Mouse (Mus musculus) Patski (cell line): Measurements from ENCODE around the gene Lingo2. TPM values are rescaled to one million over a fixed set of nuclear protein-coding genes. Genes with fewer than 3 reads are reported as not detected.

Experiments used
- ATAC-seq: fragments of 100-300 bp; one replicate; pipeline ENCODE4 v1.8.0; 2021
- CTCF ChIA-PET: fragments of 350-600 bp; sonication (Branson Sonifier 250); formaldehyde crosslinking; loops from one replicate; lab custom pipeline; 2022; ENCODE audit warnings: inconsistent platforms; lab: Charles Lee
- POLR2A ChIA-PET: fragments of 350-600 bp; sonication (Branson Sonifier 250); formaldehyde crosslinking; loops from one replicate; lab custom pipeline; 2022; ENCODE audit warnings: antibody characterized with exemption, inconsistent platforms; lab: Charles Lee
- DNase-seq: peaks from one replicate; pipeline ENCODE4 v3.0.0-alpha.2; 2011; ENCODE audit warnings: low read depth, low spot score
- H3K27me3 ChIP-seq: fragments of 371-371 bp; one replicate; pipeline ENCODE4 v1.5.1; 2021
- CTCF ChIP-seq: fragments of 100-300 bp; IDR thresholded peaks from one replicate; pipeline ENCODE4 v1.5.1; 2021
- in situ Hi-C: fragments of 300-500 bp; cut with MboI; formaldehyde crosslinking; loops from 3 replicates; pipeline ENCODE4 v1.11.1; 2018; ENCODE audit warnings: low pct_unique_long_range_greater_than_20kb, mixed read lengths
- polyA plus RNA-seq: library from polyadenylated mRNA; unstranded; gene quantifications from one replicate; pipeline ENCODE4 v1.2.3, GENCODE M21; 2021

Lingo2 gene
- polyA plus RNA-seq, 1 experiment from 2014 or later: not detected

DNA sequence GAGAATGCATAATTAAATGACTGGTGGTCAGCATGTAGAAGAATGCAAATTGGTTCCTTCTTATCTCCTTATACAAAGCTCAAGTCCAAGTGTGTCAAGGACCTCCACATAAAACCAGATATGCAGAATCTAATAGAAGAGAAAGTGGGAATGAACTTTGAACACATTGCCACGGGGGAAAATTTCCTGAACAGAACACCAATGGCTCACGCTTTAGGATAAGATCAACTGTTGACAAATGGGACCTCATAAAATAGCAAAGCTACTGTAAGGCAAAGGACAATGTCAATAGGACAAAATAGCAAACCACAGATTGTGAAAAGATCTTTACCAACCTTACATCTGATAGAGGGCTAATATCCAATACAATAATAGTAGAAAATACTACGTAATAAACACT is 1000.3 kb downstream of the Lingo2 start:
- DNase-seq (no peak), ATAC-seq (no peak)
- in situ Hi-C loops: no loop called here
- H3K27me3 ChIP-seq: no peaks in the 10 kb centered on the region
- ChIA-PET POLR2A (no interaction called here), CTCF (no interaction called here)
- no peak for TF ChIP-seq CTCF

GRCm38 (mm10) chr4:35934056-35934661 is 1017.4 kb downstream of the Lingo2 start:
- no peak for DNase-seq
- POLR2A ChIA-PET: no interaction called here
- in situ Hi-C loops: no loop called here
- TF ChIP-seq CTCF: no peak
- H3K27me3 ChIP-seq: no peaks in the 10 kb centered on the region
- CTCF ChIA-PET: no interaction called here
- ATAC-seq: no peak

GRCm38 (mm10) chr4:35927722-35928121 is 1023.8 kb downstream of the Lingo2 start:
- CTCF ChIA-PET: no interaction called here

GRCm38 (mm10) chr4:35917453-35917852 is 1034.1 kb downstream of the Lingo2 start:
- ATAC-seq (no peak), DNase-seq (no peak)
- no peaks in the 10 kb centered on the region for H3K27me3 ChIP-seq
- CTCF ChIA-PET: no interaction called here
- POLR2A ChIA-PET: no interaction called here
- in situ Hi-C loops: no loop called here
- TF ChIP-seq CTCF: no peak

More at GRCm38 (mm10) chr4:35927722-35928121, 1023.8 kb downstream of the Lingo2 start:
- POLR2A ChIA-PET: no interaction called here
- in situ Hi-C loops: no loop called here
- no peak for TF ChIP-seq CTCF
- H3K27me3 ChIP-seq: no peaks in the 10 kb centered on the region
- ATAC-seq (no peak), DNase-seq (no peak)

GRCm38 (mm10) chr4:35897769-35898564 is 1053.6 kb downstream of the Lingo2 start:
- in situ Hi-C loops: no loop called here
- no peaks in the 10 kb centered on the region for H3K27me3 ChIP-seq
- DNase-seq (no peak), ATAC-seq (no peak)
- TF ChIP-seq CTCF: no peak
- POLR2A ChIA-PET: no interaction called here
- CTCF ChIA-PET: no interaction called here

DNA sequence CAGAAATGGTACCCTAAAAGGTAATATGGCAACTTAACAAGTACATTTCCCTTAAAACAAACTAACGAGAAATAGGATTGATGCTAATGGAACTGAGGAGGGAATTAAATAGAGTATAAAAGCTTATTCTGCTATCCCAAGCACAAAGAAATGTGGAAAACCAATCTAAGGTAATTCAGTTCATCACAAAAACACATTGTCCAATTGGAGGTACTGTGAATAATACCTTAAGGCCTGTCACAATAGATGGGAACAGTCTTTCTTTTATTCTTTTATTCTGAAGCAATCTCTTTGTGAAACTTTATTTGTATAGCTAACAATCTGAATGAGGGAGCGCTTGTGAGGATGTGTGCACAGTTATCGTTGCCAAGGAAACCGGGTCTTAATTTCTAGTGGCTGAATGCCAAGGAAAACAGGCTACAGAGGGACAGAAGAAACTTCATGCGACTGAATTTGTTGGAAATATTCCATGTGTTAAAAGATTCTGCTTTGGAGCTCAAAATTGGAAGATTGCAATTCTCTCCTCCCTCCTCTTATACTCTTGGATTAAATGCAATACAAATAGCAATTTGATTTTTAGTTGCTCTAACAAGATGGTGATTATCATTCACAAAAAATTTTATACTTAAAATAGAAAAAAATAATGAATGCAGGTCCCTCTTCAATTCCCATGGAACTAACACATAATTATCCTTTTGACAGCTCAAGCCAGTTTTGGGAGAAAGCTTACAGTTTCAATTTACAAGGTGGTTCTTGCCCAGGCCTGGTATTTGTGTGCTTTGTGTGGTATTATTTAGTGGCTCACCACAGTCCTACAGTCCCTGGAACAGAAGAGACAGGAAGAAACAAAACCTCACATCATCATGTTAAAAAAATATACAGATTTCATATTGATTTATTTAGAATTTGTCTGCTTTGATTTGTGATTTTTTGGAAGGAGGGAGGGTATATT is 1065.7 kb downstream of the Lingo2 start:
- DNase-seq (no peak), ATAC-seq (no peak)
- POLR2A ChIA-PET: no interaction called here

DNA sequence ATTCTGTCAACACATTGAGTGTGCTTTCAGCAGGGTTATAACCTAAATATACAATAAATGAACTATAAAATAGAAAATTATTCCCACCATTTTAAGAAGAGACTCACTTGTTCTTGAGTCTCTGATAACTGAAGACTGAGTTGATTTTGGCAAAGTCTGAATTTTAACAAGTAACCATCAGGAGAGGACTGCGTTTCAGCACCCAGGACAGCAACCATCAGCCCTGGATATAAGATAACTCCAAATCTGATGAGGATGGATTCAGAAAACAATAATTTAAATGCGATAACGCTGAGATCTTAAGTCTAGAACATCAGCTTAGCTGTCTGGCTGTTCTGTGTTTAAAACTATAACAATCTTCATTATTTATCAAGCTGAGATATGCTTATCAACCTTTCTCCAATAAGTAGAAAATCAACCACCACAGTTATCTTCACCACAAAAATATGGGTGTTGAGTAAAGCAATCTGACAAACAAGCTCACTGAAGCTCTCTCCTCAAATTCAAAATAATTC is 1066.5 kb downstream of the Lingo2 start:
- no peak for DNase-seq
- CTCF ChIA-PET: no interaction called here
- no peak for ATAC-seq
- in situ Hi-C loops: no loop called here
- TF ChIP-seq CTCF: no peak
- H3K27me3 ChIP-seq: no peaks in the 10 kb centered on the region
- POLR2A ChIA-PET: no interaction called here

More for the DNA sequence above, 1065.7 kb downstream of the Lingo2 start:
- H3K27me3 ChIP-seq: no peaks in the 10 kb centered on the region
- in situ Hi-C loops: no loop called here
- TF ChIP-seq CTCF: no peak
- CTCF ChIA-PET: no interaction called here

DNA sequence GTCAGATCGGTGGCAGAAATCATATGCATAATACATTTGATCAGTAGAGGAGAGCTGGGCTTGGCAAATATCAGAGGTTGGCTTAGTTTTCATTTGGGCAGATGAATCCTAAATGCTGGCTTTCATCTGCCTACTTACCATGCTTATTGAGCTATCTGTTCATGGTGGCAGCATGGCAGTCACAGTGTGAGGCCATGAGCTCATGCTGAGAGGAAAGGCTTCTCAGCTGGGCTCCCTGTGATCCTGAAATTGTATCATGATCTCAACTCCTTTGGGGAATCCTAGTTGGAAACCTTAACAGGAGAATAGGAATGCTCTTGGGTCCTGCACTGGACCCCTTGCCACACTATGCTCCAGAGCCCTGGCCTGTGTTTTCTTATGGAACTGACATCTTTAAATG is 1105.0 kb downstream of the Lingo2 start:
- no peaks in the 10 kb centered on the region for H3K27me3 ChIP-seq
- ChIA-PET POLR2A (no interaction called here), CTCF (no interaction called here)
- DNase-seq: no peak
- TF ChIP-seq CTCF: no peak
- in situ Hi-C loops: no loop called here
- no peak for ATAC-seq

DNA sequence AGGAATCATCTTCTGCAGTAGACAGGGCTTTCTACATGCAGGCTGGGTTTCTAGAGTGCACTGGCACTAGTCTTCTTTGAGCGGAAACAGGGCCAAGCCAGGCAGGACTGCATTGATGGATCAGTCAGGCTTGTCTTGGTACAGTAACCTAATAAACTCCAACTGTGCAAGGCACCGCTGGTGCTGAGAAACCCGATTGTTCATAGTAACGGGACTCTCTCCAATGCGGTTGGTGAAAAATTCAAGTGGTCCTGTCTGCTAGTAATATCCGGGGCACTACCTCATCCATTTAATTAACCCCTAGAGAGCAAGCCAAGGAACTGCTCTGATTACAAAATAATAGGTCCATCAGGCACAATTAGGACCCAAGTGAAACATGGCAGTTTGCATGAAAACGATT is 1106.4 kb downstream of the Lingo2 start:
- in situ Hi-C loops: no loop called here
- DNase-seq (no peak), ATAC-seq (no peak)
- TF ChIP-seq CTCF: no peak
- POLR2A ChIA-PET: no interaction called here
- H3K27me3 ChIP-seq: no peaks in the 10 kb centered on the region
- CTCF ChIA-PET: no interaction called here

- DNase-seq: no peak
- in situ Hi-C loops: no loop called here
- no peak for ATAC-seq
- TF ChIP-seq CTCF: no peak
- POLR2A ChIA-PET: no interaction called here
- CTCF ChIA-PET: no interaction called here
- H3K27me3 ChIP-seq: no peaks in the 10 kb centered on the region
Measured at GRCm38 (mm10) chr4:35844518-35844917, 1107.0 kb downstream of the Lingo2 start.
